Mouse (Mus musculus): ENCODE data around the gene Fut11. TPM values are rescaled to one million over a fixed set of nuclear protein-coding genes. Genes with fewer than 3 reads are reported as not detected.
A peak's percentile ranks its signal among the peaks of the same experiment; 100 is the strongest.
"Not testable (repeated sequence)": the region's sequence is repeated elsewhere in the genome, so short reads cannot be mapped to it uniquely, and the experiment has no call there.

Gene Fut11
- total RNA-seq, 2 experiments from 2014 or later, result 5.9 to 10.7 TPM

GRCm38 (mm10) chr14:20673735-20674063 is 21.1 kb upstream of the Fut11 start:
- peak; percentile 59 for ATAC-seq (replicated peaks; ENCODE audit: low FRiP score, poor library complexity, severe bottlenecking)

- ATAC-seq (replicated peaks; ENCODE audit: low FRiP score, poor library complexity, severe bottlenecking), result peak; percentile 98
Measured at GRCm38 (mm10) chr14:20674064-20674833, 20.5 kb upstream of the Fut11 start, which contains the start of gene Sec24c. Gene Sec24c, plus strand, starts transcription at chr14:20674308.

GRCm38 (mm10) chr14:20677906-20678305 is 16.9 kb upstream of the Fut11 start:
- no peak for ATAC-seq (replicated peaks; ENCODE audit: low FRiP score, poor library complexity, severe bottlenecking)

GRCm38 (mm10) chr14:20681742-20682141 is 13.0 kb upstream of the Fut11 start:
- ATAC-seq (replicated peaks; ENCODE audit: low FRiP score, poor library complexity, severe bottlenecking), result no peak

- ATAC-seq (replicated peaks; ENCODE audit: low FRiP score, poor library complexity, severe bottlenecking), result no peak
Measured at GRCm38 (mm10) chr14:20682498-20682897, 12.3 kb upstream of the Fut11 start.

- ATAC-seq (replicated peaks; ENCODE audit: low FRiP score, poor library complexity, severe bottlenecking), result no peak
Measured at GRCm38 (mm10) chr14:20686576-20686975, 8.2 kb upstream of the Fut11 start.

GRCm38 (mm10) chr14:20689009-20689408 is 5.8 kb upstream of the Fut11 start:
- ATAC-seq (replicated peaks; ENCODE audit: low FRiP score, poor library complexity, severe bottlenecking), result no peak

- ATAC-seq (replicated peaks; ENCODE audit: low FRiP score, poor library complexity, severe bottlenecking), result no peak
Measured at GRCm38 (mm10) chr14:20691772-20692171, 3.0 kb upstream of the Fut11 start.

GRCm38 (mm10) chr14:20693589-20694101 is 1.1 kb upstream of the Fut11 start:
- ATAC-seq (replicated peaks; ENCODE audit: low FRiP score, poor library complexity, severe bottlenecking), result no peak

GRCm38 (mm10) chr14:20694185-20694883 is 434 bp upstream of the Fut11 start:
- peak; percentile 32 for ATAC-seq (replicated peaks; ENCODE audit: low FRiP score, poor library complexity, severe bottlenecking)

GRCm38 (mm10) chr14:20695761-20696520 is 1.2 kb downstream of the Fut11 start:
- peak; percentile 13 for ATAC-seq (replicated peaks; ENCODE audit: low FRiP score, poor library complexity, severe bottlenecking)

GRCm38 (mm10) chr14:20696986-20697385 is 2.2 kb downstream of the Fut11 start:
- 0 out of 2 replicates have a peak, but pooled peaks have one; percentile 22 for ATAC-seq (replicated peaks; ENCODE audit: low FRiP score, poor library complexity, severe bottlenecking)

GRCm38 (mm10) chr14:20698515-20698914 is 3.7 kb downstream of the Fut11 start:
- ATAC-seq (replicated peaks; ENCODE audit: low FRiP score, poor library complexity, severe bottlenecking), result no peak

GRCm38 (mm10) chr14:20700362-20700761 is 5.6 kb downstream of the Fut11 start:
- ATAC-seq (replicated peaks; ENCODE audit: low FRiP score, poor library complexity, severe bottlenecking), result no peak

- no peak for ATAC-seq (replicated peaks; ENCODE audit: low FRiP score, poor library complexity, severe bottlenecking)
Measured at GRCm38 (mm10) chr14:20701554-20701953, 6.8 kb downstream of the Fut11 start.

- no peak for ATAC-seq (replicated peaks; ENCODE audit: low FRiP score, poor library complexity, severe bottlenecking)
Measured at GRCm38 (mm10) chr14:20702096-20702740, 7.5 kb downstream of the Fut11 start.

- ATAC-seq (replicated peaks; ENCODE audit: low FRiP score, poor library complexity, severe bottlenecking), result peak; percentile 86
Measured at GRCm38 (mm10) chr14:20702741-20703381, 8.1 kb downstream of the Fut11 start, which contains the start of gene Chchd1. Gene Chchd1, plus strand, starts transcription at chr14:20703006.

GRCm38 (mm10) chr14:20703461-20703860 is 8.7 kb downstream of the Fut11 start:
- not testable (repeated sequence) for ATAC-seq (replicated peaks; ENCODE audit: low FRiP score, poor library complexity, severe bottlenecking)

Data from erythroid progenitor cell, adult 5-6 weeks (primary cell).